Mouse (Mus musculus) olfactory bulb, adult 2 months (tissue): Measurements from ENCODE around the gene Cacng3.

Source experiments
- CTCF ChIP-seq: fragments of 200-500 bp; IDR thresholded peaks from 2 replicates; pipeline ENCODE4 v1.5.1; 2012; ENCODE audit warnings: low read depth, mild to moderate bottlenecking, low read length, moderate library complexity; ENCODE audit not compliant: insufficient read depth
- POLR2A ChIP-seq: fragments of 200-500 bp; IDR thresholded peaks from 2 replicates; pipeline ENCODE4 v1.6.1; 2012; ENCODE audit warnings: mild to moderate bottlenecking, low read depth, low read length, moderate library complexity; ENCODE audit not compliant: insufficient read depth

DNA sequence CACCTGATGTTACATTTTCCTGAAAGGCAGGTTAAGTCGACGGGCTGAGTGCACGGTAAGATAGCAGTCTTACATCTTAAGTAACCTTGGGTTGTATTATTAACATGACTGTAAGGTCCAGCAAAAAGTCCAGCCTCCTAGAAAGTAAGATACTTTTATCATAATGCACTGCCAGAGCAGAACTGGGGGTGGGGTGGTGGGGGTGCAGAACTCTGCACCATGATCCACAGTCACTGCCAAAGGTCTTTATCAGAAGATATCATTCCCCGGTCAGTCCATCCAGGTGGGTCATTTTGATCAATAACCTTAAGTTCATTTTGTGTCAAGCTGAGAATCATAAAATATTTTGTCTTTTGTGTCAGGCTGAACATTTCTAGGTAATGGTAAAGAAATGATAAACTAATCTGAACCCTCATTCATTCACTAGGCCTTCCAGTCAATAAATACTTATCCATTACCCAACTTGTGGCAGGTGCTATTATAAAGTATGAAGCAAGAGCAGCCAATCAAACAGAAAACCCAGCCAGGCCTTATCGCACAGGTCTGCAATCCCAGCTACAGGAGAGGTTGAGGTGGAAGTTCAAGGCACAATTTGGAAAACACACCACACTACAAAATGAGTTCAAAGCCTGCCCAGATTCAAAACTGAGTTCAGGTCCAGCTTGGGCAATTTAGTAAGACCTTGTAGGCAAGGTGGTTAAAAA lies 12.7 kb upstream of the Cacng3 start:
- TF ChIP-seq CTCF: no peak
- TF ChIP-seq POLR2A: no peak
